Mouse (Mus musculus): Measurements from ENCODE around the gene Bms1.

DNA sequence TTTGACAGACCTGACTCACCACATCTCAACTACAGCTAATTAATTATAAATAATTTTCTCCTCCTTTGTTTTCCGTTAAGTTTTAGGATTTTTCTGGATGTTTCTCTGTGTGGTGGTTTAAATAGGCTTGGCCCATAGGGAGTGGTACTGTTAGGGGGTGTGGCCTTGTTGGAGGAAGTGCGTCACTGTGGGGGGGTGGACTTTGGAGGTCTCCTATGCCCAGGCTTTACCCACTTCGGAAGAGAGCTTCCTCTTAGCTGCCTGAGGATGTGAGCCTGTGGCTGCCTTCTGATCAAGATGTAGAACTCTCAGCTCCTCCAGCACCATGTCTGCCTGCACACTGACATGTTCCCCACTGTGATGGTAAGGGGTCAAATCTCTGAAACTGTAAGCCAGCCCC lies 71.1 kb downstream of the Bms1 start:
- no peak for TF ChIP-seq POLR2A (IDR thresholded peaks at IDR 0.05; ENCODE audit: borderline replicate concordance, extremely low read depth, low read depth, low read length)
- no peak for TF ChIP-seq CTCF (IDR thresholded peaks at IDR 0.05; ENCODE audit: insufficient read depth, low read length)

Data from lung, adult 2 months (tissue).